Mouse (Mus musculus) embryonic stem cell, embryonic (primary cell): ENCODE data around the gene Foxp1.

Source experiments
- CTCF ChIA-PET, 4 experiments: fragments of 300-600 bp in 2 of 4; fragments of 350-600 bp in 2 of 4; sonication (Branson Sonifier 250); formaldehyde crosslinking; loops; one replicate each; lab custom pipeline; 2022; ENCODE audit warnings: inconsistent platforms in 2 of 4; lab: Charles Lee
- POLR2A ChIA-PET, 4 experiments: fragments of 300-600 bp in 2 of 4; fragments of 350-600 bp in 2 of 4; sonication (Branson Sonifier 250); formaldehyde crosslinking; loops; one replicate each; lab custom pipeline; 2022; ENCODE audit warnings: antibody characterized with exemption in 4 of 4, inconsistent platforms in 1 of 4; lab: Charles Lee

The Foxp1 gene

GRCm38 (mm10) chr6:98934381-98934780, 588.1 kb downstream of the Foxp1 start:
- ChIA-PET CTCF (interaction anchor here in 1 of 4 experiments (1.0 to 1.3 kb wide), 2 partner anchors 38 to 99 kb away, joined by 3 read pairs; no protein-coding TSS in a partner anchor), POLR2A (no interaction called here)

DNA sequence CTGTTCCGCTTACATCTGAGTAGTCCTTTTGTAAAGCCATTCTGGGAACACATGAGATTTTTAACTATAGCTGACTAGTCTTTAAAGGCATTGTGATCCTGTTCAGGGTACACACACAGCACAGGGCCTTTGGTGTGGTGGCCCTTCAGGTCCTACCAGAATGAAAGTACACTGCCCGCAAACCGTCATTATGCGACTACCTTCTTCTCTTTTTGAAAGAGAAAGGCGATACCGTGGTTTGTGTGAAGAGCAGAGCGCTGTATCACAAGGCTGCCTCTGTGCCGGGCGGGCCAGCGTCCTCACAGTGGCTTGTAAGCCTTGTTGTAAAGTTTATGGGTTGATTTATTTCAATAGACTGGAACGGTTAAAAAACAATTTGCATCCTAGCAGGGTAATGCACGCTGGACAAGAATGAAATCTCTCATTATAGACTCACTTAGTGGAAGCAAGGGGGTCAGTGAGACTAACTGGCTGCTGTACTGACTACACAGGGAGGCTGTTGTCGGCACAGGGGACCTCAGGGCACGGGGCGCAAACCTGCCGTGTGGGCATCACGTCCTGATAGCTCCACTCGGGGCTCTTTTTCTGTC, 589.3 kb downstream of the Foxp1 start:
- ChIA-PET CTCF (no interaction called here), POLR2A (no interaction called here)

- POLR2A ChIA-PET = no interaction called here
- CTCF ChIA-PET = interaction anchor here in 1 of 4 experiments (0.6 kb wide), 1 partner anchor 448 kb away, joined by 3 read pairs; no protein-coding TSS in a partner anchor
These were observed 590.5 kb downstream of the Foxp1 start for GRCm38 (mm10) chr6:98931881-98932540.

- ChIA-PET CTCF (no interaction called here), POLR2A (interaction anchor here in 1 of 4 experiments (0.8 kb wide), 1 partner anchor 43 kb away, joined by 3 read pairs; no protein-coding TSS in a partner anchor)
These were observed 591.7 kb downstream of the Foxp1 start for GRCm38 (mm10) chr6:98930652-98931300.

GRCm38 (mm10) chr6:98928365-98928764, 594.2 kb downstream of the Foxp1 start:
- ChIA-PET CTCF (interaction anchor here in 2 of 4 experiments (0.5 to 0.7 kb wide), 2 partner anchors 12 to 101 kb away, joined by 3 to 12 read pairs; no protein-coding TSS in a partner anchor), POLR2A (no interaction called here)

DNA sequence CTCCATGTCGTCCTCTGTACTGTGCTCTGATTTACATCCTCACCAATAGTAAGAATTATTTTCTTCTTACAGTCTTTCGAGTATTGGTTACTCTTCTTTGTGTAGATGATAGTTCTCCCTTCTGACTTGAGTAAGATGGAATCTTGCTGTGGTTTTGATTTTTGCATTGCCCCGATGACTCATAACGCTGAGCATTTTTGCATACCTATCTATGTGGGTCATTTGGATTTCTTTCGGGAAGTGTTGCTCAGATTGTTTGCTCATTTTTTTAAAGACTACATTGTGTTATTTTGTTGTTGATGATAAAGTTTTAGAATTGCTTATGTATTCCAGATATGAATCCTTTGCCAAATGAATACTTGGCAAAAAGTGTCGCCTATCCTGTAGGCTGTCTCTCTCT, 621.3 kb downstream of the Foxp1 start:
- ChIA-PET POLR2A (no interaction called here), CTCF (no interaction called here)

DNA sequence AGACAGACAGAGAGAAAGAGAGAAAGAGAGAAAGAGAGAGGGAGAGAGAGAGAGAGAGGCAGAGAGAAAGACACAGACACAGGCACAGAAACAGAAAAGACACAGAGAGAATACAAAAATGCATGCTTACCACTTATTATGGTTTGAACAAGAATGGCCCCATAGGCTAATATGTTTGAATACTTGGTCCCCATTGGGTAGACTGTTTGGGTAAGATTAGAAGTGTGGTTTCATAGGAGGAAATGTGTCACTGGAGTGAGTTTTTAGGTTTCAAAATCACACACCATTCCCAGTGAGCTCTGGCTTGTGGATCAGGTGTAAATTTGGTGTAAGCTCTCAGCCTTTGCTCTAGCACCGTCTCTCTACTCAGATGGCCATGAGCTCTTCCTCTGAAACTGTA, 644.3 kb downstream of the Foxp1 start:
- CTCF ChIA-PET = no interaction called here
- POLR2A ChIA-PET = no interaction called here

GRCm38 (mm10) chr6:98876401-98876800, 646.1 kb downstream of the Foxp1 start:
- CTCF ChIA-PET = no interaction called here
- POLR2A ChIA-PET = interaction anchor here in 2 of 4 experiments (0.6 to 1.6 kb wide), 2 partner anchors 15 to 164 kb away, joined by 4 to 5 read pairs; no protein-coding TSS in a partner anchor
